Mouse (Mus musculus) lung, postnatal 0 days (tissue): Measurements from ENCODE around the gene Fam155a. TPM values are rescaled to one million over a fixed set of nuclear protein-coding genes. Genes with fewer than 3 reads are reported as not detected.
"Not testable (repeated sequence)": the region's sequence is repeated elsewhere in the genome, so short reads cannot be mapped to it uniquely, and the experiment has no call there.

Experiments
- ATAC-seq: fragments of 200-750 bp; cut with Nextera tagmentation; 2 replicates; pipeline ENCODE4 v1.8.0; 2017; ENCODE audit warnings: moderate library complexity
- DNase-seq: peaks from one replicate; pipeline ENCODE4 v3.0.0-alpha.2; 2016; ENCODE audit warnings: low spot score
- H3K27ac ChIP-seq: fragments of 300-500 bp; sonication (generic); 2 replicates; pipeline ENCODE4 v1.5.1; 2014; ENCODE audit warnings: antibody characterized with exemption, mild to moderate bottlenecking, low read length, mixed read lengths
- H3K27me3 ChIP-seq: fragments of 300-500 bp; sonication (generic); replicated peaks from 2 replicates; pipeline ENCODE4 v1.6.1; 2014; ENCODE audit warnings: low read length, mixed read lengths; ENCODE audit not compliant: insufficient read depth
- H3K36me3 ChIP-seq: fragments of 300-500 bp; sonication (generic); 2 replicates; pipeline ENCODE4 v1.6.1; 2014; ENCODE audit warnings: low read length, mixed read lengths; ENCODE audit not compliant: insufficient read depth
- H3K4me1 ChIP-seq: fragments of 300-500 bp; sonication (generic); 2 replicates; pipeline ENCODE4 v1.6.1; 2014; ENCODE audit warnings: antibody characterized with exemption, low read depth, low read length, mixed read lengths; ENCODE audit not compliant: insufficient read depth
- H3K4me2 ChIP-seq: fragments of 300-500 bp; sonication (generic); replicated peaks from 2 replicates; pipeline ENCODE4 v1.6.1; 2014; ENCODE audit warnings: low read depth, mild to moderate bottlenecking, low read length, moderate library complexity, mixed read lengths
- H3K4me3 ChIP-seq: fragments of 300-500 bp; sonication (generic); 2 replicates; pipeline ENCODE4 v1.5.1; 2014; ENCODE audit warnings: low read depth, low read length
- H3K9ac ChIP-seq: fragments of 300-500 bp; sonication (generic); replicated peaks from 2 replicates; pipeline ENCODE4 v1.6.1; 2014; ENCODE audit warnings: low read depth, mild to moderate bottlenecking
- H3K9me3 ChIP-seq: fragments of 300-500 bp; sonication (generic); 2 replicates; pipeline ENCODE4 v1.6.1; 2016; ENCODE audit warnings: low read length, mixed read lengths
- CTCF ChIP-seq: IDR thresholded peaks from 2 replicates; pipeline ENCODE4 v1.5.1; 2016; ENCODE audit warnings: antibody characterized with exemption, mild to moderate bottlenecking
- EP300 ChIP-seq: IDR thresholded peaks from 2 replicates; pipeline ENCODE4 v1.6.1; 2016; ENCODE audit warnings: antibody characterized with exemption, mild to moderate bottlenecking, control low read depth
- WGBS: fragments of 180-500 bp; shearing (Covaris S2); extraction: QIAGEN DNeasy Blood & Tissue Kit; methylation state at CpG from one replicate; pipeline ENCODE4 v1.1.7; 2014; 5-methylcytosine and 5-hydroxymethylcytosine counted together
- polyA plus RNA-seq: library from polyadenylated mRNA; unstranded; fragments of >200 nt; fragmentation: Nextera tagmentation; extraction: Ambion mirVana; gene quantifications from 2 replicates; pipeline ENCODE4 v1.2.1, GENCODE M21; 2015

Fam155a gene
- polyA plus RNA-seq, 1 experiment from 2014 or later, result 0.11 TPM

DNA sequence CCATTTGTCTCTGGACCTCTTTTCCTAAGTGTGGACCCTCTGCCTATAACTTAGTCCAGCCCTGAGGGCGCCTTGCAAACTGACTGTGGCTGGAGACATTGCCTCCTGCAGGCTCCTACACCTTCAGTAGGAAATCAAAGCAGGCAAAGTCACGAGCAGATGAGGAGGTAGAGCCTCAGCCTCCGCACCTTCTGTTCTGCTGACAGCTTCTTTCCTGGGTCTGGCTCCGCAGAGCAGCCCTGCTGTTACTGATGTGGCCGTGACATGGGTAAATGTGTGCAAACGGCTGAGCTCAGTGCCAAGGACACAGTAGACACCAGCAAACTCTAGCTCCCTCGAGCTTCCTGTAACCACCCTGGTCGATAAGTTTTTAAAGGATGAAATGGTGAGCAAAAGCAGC lies 63.5 kb downstream of the Fam155a start:
- DNase-seq (no peak), ATAC-seq (no peak)
- no peaks in the 10 kb centered on the region for H3K9me3 ChIP-seq
- H3K4me1 ChIP-seq, result no peaks in the 10 kb centered on the region
- no peak overlapping the region for H3K9ac ChIP-seq
- H3K4me3 ChIP-seq, result no peak overlapping the region
- H3K27me3 ChIP-seq, result no peaks in the 10 kb centered on the region
- no peak overlapping the region for H3K4me2 ChIP-seq
- no peak overlapping the region for H3K27ac ChIP-seq
- no peak for TF ChIP-seq EP300
- TF ChIP-seq CTCF, result no peak
- H3K36me3 ChIP-seq, result no peaks in the 10 kb centered on the region
- 61% methylated on average over 8 of the region's 8 CpGs for WGBS

DNA sequence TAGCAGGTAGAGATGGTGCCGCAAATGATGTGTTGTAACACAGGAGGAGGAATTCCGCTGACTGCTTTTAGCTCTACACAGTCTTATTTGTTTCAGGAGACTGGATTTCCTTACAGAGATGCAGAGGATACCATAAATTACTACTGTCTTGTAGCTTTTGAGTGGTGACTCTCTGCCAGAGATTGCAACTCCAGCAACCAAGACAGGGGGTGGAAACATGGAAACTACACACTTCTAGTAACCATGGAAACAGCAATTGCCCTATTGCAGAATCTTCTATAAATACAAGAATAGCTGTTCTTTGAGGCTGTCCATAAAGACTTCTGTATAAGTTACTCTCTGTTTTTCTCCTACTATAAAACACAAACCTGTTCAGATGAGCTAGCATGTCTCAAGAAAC lies 76.2 kb downstream of the Fam155a start:
- Histone ChIP-seq H3K27me3 (no peaks in the 10 kb centered on the region), H3K4me3 (no peak overlapping the region), H3K9me3 (no peaks in the 10 kb centered on the region), H3K36me3 (no peaks in the 10 kb centered on the region), H3K4me2 (no peak overlapping the region), H3K27ac (no peak overlapping the region), H3K9ac (no peak overlapping the region), H3K4me1 (no peaks in the 10 kb centered on the region)
- ATAC-seq (no peak), DNase-seq (no peak)
- TF ChIP-seq CTCF, result no peak
- TF ChIP-seq EP300, result no peak
- 82% methylated on average over 2 of the region's 2 CpGs for WGBS

DNA sequence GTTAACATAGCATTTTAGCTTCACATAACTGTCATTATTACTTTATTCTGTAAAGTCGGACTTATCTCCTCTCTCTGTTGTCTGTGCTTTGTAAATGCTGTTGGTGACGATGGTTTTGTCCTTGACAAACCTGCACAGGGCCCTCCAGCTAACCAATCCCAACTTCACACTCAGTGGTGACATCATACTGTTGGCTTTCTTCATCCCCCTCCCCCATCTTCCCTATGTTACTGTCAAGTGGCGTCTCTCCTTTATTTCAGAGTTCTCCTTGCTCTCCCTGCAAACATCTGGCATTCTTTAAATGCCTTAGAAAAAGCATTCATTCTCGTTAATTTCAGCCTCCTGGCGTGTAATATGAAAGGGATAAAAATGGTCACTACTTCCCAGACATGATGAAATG lies 78.6 kb downstream of the Fam155a start:
- Histone ChIP-seq H3K27me3 (no peaks in the 10 kb centered on the region), H3K4me3 (no peak overlapping the region), H3K9me3 (no peaks in the 10 kb centered on the region), H3K4me2 (no peak overlapping the region), H3K4me1 (no peaks in the 10 kb centered on the region), H3K9ac (no peak overlapping the region), H3K27ac (no peak overlapping the region), H3K36me3 (no peaks in the 10 kb centered on the region)
- no peak for ATAC-seq
- WGBS, result 33% methylated on average over 5 of the region's 5 CpGs
- DNase-seq, result no peak
- TF ChIP-seq CTCF, result no peak
- no peak for TF ChIP-seq EP300

DNA sequence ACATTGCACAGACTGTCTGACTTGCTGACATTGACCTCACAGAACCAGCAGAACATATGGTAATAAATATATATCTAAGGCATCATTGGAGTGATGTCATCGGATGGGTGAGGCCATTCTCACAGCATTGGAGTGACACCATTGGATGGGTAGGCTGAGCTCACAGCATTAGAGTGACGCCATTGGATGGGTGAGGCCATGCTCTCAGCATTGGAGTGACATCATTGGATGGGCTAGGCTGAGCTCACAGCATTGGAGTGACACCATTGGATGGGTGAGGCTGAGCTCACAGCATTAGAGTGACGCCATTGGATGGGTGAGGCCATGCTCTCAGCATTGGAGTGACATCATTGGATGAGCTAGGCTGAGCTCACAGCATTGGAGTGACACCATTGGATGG lies 110.9 kb downstream of the Fam155a start:
- WGBS, result 72% methylated on average over 3 of the region's 3 CpGs

DNA sequence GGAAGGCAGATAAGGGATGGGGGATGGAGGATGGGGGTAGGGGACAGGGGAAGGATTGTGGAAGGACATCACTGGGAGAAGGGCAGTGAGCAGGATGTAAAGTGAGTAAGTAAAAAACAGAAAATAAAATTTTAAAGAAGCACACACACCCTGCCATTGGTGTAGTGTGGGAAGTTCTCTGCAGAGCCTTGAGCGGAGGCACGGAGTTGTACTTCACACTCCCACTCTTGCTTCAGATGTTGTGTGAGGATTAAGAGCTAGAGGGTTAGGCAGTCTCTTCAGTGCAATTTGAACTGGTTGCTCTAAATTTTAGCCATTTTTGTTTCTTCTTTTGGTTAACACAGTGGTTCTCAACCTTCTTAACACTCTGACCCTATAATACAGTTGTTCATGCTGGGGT lies 114.1 kb downstream of the Fam155a start:
- Histone ChIP-seq H3K9me3 (no peaks in the 10 kb centered on the region), H3K9ac (no peak overlapping the region), H3K4me3 (no peak overlapping the region), H3K4me1 (no peaks in the 10 kb centered on the region), H3K36me3 (no peaks in the 10 kb centered on the region), H3K4me2 (no peak overlapping the region), H3K27ac (no peak overlapping the region), H3K27me3 (no peaks in the 10 kb centered on the region)
- no peak for TF ChIP-seq EP300
- no peak for TF ChIP-seq CTCF
- no peak for ATAC-seq
- DNase-seq, result no peak
- WGBS, result 97% methylated on average over 2 of the region's 2 CpGs

More for the DNA sequence above, 110.9 kb downstream of the Fam155a start:
- ATAC-seq, H3K4me2 ChIP-seq, H3K36me3 ChIP-seq, H3K27ac ChIP-seq, H3K9me3 ChIP-seq, H3K27me3 ChIP-seq, H3K4me1 ChIP-seq, H3K4me3 ChIP-seq, H3K9ac ChIP-seq, DNase-seq: not testable (repeated sequence)

DNA sequence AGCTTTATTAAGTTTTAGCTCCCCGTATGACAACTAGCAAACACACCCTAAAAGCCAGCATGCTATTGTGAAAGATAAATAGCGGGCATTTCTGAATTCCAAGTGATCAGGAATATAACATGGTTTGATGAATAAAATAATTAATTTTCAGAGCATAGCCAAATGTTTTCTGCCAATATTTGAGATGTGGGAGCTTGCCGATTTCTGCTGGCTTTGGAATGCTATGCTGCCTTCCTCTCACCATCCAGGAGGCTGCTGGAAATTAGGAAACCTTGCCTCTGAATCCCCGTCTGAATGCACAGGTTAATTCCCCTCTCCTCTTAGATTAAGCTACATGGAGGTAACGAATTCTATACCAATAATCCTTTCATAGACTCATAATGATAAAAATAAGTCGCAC lies 116.1 kb downstream of the Fam155a start:
- Histone ChIP-seq H3K9ac (no peak overlapping the region), H3K27ac (no peak overlapping the region), H3K4me1 (no peaks in the 10 kb centered on the region), H3K36me3 (no peaks in the 10 kb centered on the region), H3K27me3 (no peaks in the 10 kb centered on the region), H3K9me3 (no peaks in the 10 kb centered on the region), H3K4me3 (no peak overlapping the region), H3K4me2 (no peak overlapping the region)
- TF ChIP-seq EP300 (no peak), CTCF (no peak)
- no peak for DNase-seq
- WGBS, result 82% methylated on average over 6 of the region's 6 CpGs
- ATAC-seq, result no peak

DNA sequence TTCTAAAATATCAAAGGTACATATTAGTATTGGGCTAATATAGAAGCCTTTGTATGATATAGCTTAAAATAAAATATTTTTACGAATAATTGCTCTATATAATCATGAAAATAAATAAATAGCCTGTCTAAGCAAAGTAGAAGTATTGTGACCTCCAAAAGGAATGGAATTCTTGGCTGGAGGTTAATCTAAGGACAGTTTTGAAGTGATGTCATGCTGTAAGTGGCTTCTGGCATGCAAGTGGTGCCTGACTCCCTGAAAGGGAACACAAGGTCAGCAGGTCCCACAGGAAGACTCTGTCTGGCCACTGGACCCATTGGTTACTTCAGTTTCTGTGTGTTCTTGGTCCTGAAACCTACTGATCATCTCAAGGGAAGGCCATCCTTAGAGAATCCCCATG lies 117.3 kb downstream of the Fam155a start:
- H3K27ac ChIP-seq, result no peak overlapping the region
- no peak for TF ChIP-seq EP300
- no peak for TF ChIP-seq CTCF
- ATAC-seq (no peak), DNase-seq (no peak)
- H3K4me2 ChIP-seq, result no peak overlapping the region
- H3K36me3 ChIP-seq, result no peaks in the 10 kb centered on the region
- H3K4me1 ChIP-seq, result no peaks in the 10 kb centered on the region
- H3K4me3 ChIP-seq, result no peak overlapping the region
- WGBS, result 20% methylated on average over 1 of the region's 1 CpGs
- no peaks in the 10 kb centered on the region for H3K9me3 ChIP-seq
- H3K9ac ChIP-seq, result no peak overlapping the region
- H3K27me3 ChIP-seq, result no peaks in the 10 kb centered on the region
